Mouse (Mus musculus) gastrocnemius, postnatal 10 days (tissue): ENCODE measurements around the gene Cox15. TPM values are rescaled to one million over a fixed set of nuclear protein-coding genes. Genes with fewer than 3 reads are reported as not detected.
A peak's percentile ranks its signal among the peaks of the same experiment; 100 is the strongest.

Source experiments
- DNase-seq: peaks from one replicate; pipeline ENCODE4 v3.0.0; 2021; ENCODE audit warnings: mixed read lengths
- long read RNA-seq, 2 experiments: library from polyadenylated mRNA; stranded (forward); transcript quantifications; one replicate each; pipeline ENCODE4 v2.0.0; 2021
- total RNA-seq, 2 experiments: library from RNA; stranded (reverse); gene quantifications; 2 replicates each; pipeline ENCODE4 v1.2.3; 2021

Cox15 gene
- total RNA-seq: 10 to 100 TPM; 27.8 to 32.1 TPM
- long read RNA-seq, experiment 1, full-length matches to known transcripts: 143 of 157 reads
- long read RNA-seq, experiment 1, partial matches to known transcripts: 8 of 157 reads
- long read RNA-seq, experiment 1, other reads (novel, unspliced or antisense): 6 of 157 reads
- long read RNA-seq, experiment 2, full-length matches to known transcripts: 132 of 143 reads
- long read RNA-seq, experiment 2, partial matches to known transcripts: 6 of 143 reads
- long read RNA-seq, experiment 2, other reads (novel, unspliced or antisense): 5 of 143 reads

GRCm38 (mm10) chr19:43752489-43753225, at the start of gene Cox15, which contains the start of gene Cutc:
Cox15 (minus strand) TSS chr19:43753000.
Cutc (plus strand) TSS chr19:43752996.
- DNase-seq: peak; percentile 98

DNA sequence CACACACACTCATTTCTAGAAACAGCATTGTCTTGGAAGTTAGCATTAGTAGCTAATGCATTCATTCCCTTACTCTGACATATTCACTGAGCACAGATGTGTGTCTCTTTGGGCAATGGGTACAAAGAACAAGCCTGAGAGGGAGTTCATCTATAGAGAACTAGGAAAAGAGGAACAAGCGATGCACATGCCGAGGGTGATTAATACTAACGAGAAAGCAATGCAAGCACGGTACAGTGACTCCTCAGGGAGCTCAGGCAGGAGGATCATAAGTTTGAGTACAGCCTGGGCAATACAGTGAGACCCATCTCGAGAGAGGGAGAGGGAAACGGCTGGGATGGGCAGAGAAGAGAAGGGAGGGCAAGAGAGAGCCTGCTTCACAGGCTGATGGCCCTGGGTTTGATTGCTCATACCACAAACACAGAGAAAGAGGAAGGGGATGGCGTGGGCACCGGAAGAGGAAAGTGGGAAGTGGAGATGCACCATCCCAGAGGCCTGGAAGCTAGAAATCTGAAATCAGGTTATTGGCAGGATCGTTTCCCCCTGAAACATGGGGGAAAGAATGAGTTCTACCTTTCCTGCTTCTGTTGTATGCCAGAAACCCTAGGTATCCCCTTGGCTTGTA, 48.7 kb upstream of the Cox15 start:
- DNase-seq: no peak

- no peak for DNase-seq
Observed at GRCm38 (mm10) chr19:43797216-43797615, 44.4 kb upstream of the Cox15 start.

DNA sequence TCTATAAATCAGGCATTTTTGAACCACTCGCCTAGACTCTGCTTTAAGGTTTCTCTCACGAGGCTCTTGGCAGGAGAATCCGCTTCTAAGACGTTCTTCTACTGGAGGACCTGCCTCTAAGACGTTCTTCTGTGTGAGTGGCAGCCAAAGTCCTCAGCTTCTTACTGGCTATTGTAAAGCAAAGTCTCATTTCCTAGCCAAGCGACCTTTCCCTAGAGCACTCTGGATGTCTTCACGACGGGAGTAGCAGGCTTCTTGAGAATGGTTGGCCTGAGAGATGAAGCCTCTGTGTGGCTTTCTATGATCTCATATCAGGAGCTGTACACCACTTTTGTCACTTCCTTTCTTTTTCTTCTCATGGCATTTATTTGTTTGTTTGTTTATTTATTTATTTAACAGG, 42.7 kb upstream of the Cox15 start:
- DNase-seq: no peak

- no peak for DNase-seq
Observed at GRCm38 (mm10) chr19:43793951-43794350, 41.2 kb upstream of the Cox15 start.

- no peak for DNase-seq
Observed at GRCm38 (mm10) chr19:43792537-43792936, 39.7 kb upstream of the Cox15 start.

DNA sequence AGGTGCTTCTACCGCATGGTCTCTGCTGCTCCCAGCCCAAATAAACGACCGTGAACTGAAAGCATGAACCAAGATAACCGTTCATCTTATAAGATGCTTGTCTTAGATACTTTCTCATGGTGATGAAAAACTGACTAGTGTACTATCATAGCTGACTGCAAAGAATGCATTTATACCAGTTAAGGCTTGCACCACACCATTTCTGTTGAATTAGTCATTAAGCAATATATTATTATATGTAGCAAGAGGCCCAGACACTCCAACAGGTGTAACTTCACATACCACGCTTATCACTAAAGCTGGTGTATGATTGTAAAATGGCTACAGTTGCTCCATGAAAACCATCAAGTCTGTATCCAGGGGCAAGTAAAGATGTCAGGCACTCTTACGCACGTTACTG, 37.0 kb upstream of the Cox15 start:
- DNase-seq: no peak

DNA sequence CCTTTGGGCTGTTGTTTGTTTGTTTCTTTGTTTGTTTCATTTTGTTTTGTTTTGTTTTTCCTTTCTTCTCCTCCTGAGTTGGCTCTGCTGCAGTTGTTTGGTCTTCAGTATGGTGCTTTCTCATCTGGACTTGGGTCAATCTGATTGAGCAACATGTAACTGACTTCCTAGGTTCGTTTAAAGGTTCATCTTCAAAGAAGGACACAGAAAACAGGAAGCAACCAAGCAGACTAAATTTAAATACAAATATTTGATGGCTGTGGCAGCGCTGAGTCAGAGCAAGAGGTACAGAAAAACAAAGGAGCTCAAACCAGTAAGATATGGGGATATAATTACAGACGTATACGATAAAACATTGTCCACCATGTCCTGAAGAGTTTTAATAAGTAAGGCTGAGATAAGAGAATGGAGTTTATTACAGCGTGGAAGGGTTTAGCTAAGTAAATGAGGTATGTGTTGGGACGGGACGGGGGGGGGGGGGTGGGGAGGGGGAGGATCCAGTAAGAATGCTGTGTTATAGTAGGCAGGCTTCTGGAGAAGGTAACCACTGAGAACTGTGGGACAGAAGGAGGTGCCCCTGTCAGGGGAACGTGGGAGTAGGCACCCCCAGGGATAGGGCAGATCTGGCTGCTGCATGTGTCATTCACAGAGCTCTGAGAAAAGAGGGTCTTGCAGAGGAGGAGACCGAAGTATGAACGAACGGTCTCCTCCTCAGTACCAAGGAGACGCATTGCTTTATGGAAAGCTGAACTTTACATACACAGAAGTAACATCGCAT, 33.6 kb upstream of the Cox15 start:
- DNase-seq: no peak

DNA sequence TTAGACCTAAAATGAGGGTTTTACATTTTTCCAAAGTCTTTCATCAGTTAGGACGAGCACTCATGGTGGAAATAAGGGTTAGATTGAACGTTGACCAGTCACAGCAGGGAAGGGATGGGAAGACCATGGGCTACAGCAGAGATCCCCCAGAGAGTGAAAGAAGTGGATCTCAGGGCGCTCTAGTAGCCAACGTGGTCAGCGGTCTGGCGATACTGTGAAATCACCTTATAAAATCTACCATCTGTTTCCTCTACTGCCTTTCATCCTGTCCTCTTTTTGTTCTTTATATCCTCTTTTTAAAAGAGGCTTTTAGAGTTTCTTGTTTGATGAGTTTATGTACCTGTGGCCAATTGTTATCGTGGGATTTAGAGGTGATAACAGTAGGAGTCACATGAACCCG, 32.0 kb upstream of the Cox15 start:
- DNase-seq: no peak

DNA sequence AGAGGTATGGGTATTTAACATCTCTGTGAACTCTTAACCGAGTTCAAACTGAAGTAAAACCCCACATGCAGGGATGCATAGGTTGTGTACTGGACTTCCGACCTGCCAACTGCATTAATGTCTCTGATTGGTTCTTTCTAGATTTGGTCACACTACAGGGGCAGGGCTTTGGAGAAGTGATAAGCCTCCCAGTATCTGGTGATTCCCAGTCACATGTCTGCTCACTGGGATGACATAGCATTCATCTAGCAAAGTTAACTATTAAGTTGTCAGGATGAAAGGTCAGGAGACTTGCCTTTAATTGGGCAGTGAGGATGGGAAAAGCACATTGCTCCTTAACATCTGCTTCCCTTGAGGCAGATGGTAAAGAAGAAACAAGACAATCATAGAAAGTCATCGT, 29.2 kb upstream of the Cox15 start, which contains the start of gene Abcc2:
Gene Abcc2 (plus strand): TSS at position 213 of the 400 bp plus-strand sequence.
- no peak for DNase-seq

- no peak for DNase-seq
Observed at GRCm38 (mm10) chr19:43780391-43780790, 27.6 kb upstream of the Cox15 start.

DNA sequence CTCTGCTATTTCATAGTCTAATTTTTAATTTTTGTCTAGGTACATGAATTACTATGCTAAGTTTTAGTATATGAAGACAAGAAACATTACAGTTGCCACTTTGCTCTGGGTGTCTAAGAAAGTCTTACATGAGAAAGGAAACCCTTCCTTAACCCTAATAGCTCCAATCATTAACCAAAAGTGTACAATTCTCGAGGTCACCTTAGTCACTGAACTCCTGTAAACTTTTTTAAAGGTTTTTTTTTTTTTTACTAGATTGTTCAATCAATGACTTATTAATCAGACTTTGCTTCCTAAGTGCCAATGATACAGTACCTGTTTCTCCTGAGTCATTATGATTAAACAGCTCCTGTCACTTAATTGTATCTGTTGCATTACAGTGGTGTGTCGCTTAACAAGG, 24.5 kb upstream of the Cox15 start:
- DNase-seq: no peak

DNA sequence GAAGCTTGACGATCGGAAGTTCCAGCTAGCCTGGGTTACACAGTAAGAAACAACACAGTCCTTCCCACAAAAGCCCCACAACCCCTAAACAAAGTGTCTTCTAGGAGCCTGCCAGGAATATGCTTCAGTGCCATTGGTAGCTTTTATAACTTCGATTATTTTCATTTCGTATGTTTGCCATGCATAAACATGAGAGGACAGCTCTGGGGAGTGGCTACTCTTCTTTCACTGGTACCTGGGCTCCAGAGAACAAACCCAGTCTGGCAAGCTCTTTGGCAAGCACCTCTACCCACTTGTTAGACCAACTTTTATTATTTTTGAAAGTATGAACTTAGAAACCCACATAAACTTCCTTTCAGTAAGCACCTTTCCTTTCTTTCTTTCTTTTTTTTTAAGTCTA, 23.8 kb upstream of the Cox15 start:
- DNase-seq: no peak

DNA sequence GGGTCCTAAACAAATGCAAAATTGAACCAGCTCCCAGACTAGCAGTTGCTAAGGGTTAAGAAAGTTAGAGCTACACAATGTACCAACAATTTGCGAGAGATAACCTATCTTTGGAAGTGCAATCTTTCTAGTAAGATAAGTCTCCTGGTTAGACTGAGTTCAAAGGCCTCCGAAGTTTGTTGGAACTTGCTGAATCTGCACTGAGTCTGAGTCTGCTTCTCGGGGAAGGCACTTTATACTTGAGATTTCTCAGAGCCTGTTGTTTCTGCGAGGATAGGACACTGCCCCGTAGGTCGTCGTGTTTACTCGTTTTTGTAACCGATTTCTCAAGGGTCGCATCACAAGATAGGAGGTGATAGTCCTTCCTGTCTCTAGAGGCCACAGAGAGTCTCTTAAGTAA, 22.6 kb upstream of the Cox15 start:
- no peak for DNase-seq

- DNase-seq: no peak
Observed at GRCm38 (mm10) chr19:43772311-43772710, 19.5 kb upstream of the Cox15 start.

- no peak for DNase-seq
Observed at GRCm38 (mm10) chr19:43771499-43771969, 18.7 kb upstream of the Cox15 start.

DNA sequence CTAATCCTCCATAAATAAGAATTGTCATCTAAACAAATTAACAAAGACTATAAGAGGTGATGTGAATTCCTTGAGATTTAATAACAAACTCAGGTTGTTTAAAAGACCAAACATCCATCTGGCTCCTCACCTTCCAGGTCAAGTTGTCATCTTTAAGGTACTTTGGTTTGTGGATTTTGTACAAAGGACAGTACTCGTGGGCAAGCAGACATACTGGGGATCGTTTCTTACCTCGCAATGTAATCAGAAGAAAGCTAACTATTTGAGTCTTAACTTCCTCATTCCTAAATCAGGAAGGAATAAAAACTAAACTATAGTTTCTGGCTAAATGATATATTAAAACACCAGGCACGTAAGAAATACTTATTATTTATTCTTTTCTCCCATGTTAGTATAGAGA, 17.8 kb upstream of the Cox15 start:
- DNase-seq: no peak

DNA sequence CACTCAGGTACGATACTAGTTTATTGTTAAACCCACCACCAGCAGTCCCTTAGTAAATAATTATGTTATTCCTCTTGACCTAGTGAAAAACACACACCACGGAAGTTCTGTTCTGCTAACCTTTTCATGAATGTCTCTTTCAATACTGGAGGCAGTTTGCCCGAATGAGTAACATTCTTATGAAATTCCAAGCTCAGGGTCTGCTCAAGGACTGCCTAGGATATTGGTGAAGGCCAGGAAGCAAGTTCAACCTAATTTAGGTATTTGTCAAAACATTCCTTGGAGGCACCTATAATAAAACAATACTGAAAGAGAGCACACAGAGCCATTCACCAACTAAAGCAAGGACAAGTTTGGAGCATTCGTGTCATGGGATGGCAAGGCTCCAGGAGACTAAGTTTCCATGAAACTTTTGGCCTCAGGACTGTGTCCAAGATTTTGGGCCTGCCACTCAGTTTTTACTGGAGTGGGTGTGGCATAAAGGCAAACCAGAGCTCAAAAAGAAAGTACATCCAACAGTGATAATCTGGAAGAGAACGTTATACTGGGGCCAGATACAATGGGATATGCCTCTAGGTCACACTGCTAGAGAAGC, 16.7 kb upstream of the Cox15 start:
- no peak for DNase-seq

DNA sequence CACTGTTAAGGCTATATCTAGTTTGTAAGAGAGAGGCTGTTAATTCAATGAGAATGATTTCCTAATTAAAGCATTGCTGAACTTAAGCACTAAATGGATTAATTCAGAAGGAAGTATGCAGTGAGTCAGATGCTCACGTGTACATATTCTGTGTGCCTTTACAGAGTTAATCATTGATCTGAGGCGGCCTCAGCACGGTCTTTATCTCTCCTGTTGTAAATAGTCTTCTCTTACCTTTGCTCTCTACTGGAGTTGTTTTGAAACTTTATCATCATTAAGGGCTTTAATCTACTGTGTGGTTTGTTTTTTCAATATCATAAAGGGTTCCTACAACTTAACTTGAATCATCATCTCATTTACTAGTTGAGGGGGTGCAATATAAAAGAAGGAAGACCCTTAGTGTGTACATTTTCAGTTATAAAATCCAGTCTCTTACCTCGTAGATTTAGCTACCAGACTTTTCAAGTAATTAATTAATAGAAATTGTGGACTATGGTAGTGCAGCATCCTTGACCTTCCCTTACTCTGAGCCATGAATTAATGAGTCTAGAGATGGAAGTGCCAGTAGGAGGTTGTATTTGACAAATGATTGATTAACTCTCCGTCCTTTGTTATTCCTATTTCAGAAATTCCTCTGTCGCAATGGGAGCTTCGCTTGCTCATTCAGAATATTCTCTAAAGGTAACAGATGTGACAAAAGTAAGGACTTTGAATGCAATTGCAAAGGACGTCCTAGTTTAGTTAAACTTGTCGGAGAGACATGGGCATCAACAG, 14.9 kb upstream of the Cox15 start:
- DNase-seq: no peak

DNA sequence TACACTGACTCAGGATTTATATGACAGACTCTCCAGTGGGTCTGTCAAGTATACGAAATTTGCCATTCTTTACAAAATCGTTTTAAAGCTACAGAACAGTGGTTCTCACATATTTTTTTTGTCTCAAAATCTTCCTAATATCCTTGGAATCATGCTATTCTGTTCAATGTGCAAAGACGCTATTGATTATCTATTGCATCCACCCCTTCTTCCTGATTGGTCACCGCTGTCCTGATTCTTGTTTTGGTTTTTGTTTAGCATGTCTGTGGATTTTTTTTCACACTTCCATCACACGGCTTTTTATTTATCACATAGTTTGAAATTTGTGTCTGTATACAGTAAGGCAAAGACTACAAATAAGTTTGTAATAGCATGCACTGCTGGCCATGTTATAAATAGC, 13.7 kb upstream of the Cox15 start:
- no peak for DNase-seq

DNA sequence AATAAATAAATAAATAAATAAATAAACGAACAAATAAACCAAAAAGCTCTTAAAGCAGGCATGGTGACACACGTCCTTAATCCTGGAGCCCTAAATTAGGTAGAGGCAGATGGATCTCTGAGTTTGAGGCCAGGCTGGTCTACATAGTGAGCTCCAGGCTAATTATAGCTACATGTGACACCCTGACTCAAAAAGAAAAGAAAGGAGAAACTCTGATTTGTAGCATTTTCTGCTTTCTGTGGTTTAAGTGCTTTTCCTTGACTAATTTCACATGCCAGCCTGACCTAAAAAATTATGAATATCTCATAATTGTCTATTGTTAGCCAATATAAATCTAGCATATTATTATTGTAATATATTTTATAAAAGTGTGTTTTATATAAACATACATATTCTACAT, 9.6 kb upstream of the Cox15 start:
- DNase-seq: no peak
